Mouse (Mus musculus): Measurements from ENCODE around the gene Kiss1. TPM values are rescaled to one million over a fixed set of nuclear protein-coding genes. Genes with fewer than 3 reads are reported as not detected.
"Not testable (repeated sequence)": the region's sequence is repeated elsewhere in the genome, so short reads cannot be mapped to it uniquely, and the experiment has no call there.

Gene Kiss1
- polyA plus RNA-seq, 1 experiment from 2014 or later: not detected

DNA sequence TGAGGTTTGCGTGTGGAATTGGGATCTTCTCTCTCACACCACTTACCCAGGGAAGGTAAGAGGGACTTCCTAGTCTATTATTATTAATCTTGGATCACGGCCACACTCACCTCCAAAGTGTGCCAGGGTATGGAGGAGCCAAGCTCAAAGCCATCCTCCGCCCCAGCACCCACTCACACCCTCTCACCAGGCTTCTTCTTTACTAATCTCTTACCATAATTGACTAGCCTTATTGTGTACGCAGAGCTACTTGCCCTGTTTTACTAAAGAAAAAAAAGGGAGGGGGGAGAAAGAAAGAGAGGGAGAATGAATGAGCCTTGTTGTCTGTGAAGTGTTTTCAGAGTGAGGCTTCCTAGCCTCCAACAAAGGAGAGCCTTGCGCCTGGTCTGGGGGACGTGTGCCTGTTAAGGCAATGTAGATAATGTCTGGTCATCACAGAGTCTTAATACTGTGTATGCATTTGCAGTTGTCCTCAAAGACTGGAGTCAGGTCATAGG, 6.7 kb downstream of the Kiss1 start:
- H3K9ac ChIP-seq (ENCODE audit: low read length): no peak overlapping the region
- 0 out of 2 replicates have a peak, but pooled peaks cover 4% of the 10 kb centered on the region for H3K27me3 ChIP-seq (replicated peaks; ENCODE audit: control insufficient read depth, insufficient read depth, low read length)
- WGBS: 23% methylated on average over 6 of the region's 6 CpGs
- peak; percentile 56 for DNase-seq (ENCODE audit: low spot score)
- H3K4me2 ChIP-seq (ENCODE audit: low read length): no peak overlapping the region
- peak; percentile 67; the same call in 1 of the 2 replicates for ATAC-seq
- no peaks in the 10 kb centered on the region for H3K36me3 ChIP-seq (ENCODE audit: control insufficient read depth, insufficient read depth, low read length)
- no peak overlapping the region for H3K27ac ChIP-seq (ENCODE audit: low read depth, low read length)
- peaks cover 18% of the 10 kb centered on the region for H3K4me1 ChIP-seq (ENCODE audit: control insufficient read depth, insufficient read depth, low read length)
- no peak overlapping the region for H3K4me3 ChIP-seq (ENCODE audit: low read depth, low read length)
- H3K9me3 ChIP-seq (replicated peaks; ENCODE audit: control insufficient read depth, low read length): no peaks in the 10 kb centered on the region

DNA sequence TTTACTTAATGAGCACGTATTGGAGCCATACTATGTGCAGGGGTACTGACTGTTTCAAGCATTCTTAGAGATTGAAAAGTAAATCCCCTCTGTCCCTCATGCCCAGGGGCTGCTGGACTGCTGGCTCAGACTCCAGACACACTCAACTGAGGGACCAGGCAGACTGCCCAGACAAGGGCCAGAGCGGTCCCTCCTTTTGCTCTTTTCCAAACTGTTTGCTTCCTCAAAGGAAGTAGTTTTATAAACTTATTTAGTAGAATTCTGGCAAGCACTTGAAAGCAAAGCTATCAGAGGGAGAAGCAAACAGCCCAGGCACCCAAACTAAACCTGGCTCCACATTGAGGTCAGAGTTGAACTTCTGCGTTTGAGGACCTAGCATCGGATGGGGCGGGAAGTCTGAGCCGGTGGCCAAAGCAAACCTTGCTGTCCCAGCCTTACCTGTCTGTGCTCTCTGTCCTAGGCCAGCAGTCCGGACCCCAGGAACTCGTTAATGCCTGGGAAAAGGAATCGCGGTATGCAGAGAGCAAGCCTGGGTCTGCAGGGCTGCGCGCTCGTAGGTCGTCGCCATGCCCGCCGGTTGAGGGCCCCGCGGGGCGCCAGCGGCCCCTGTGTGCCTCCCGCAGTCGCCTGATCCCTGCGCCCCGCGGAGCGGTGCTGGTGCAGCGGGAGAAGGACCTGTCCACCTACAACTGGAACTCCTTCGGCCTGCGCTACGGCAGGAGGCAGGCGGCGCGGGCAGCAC, 7.4 kb downstream of the Kiss1 start:
- DNase-seq (ENCODE audit: low spot score) (peak; percentile 42), ATAC-seq (0 out of 2 replicates have a peak, but pooled peaks have one; percentile 37)
- 0 out of 2 replicates have a peak, but pooled peaks cover 4% of the 10 kb centered on the region for H3K27me3 ChIP-seq (replicated peaks; ENCODE audit: control insufficient read depth, insufficient read depth, low read length)
- 5% methylated on average over 34 of the region's 34 CpGs for WGBS
- H3K9ac ChIP-seq (ENCODE audit: low read length): peak overlapping the region; percentile 56; the same call in 1 of the 2 replicates
- no peaks in the 10 kb centered on the region for H3K36me3 ChIP-seq (ENCODE audit: control insufficient read depth, insufficient read depth, low read length)
- no peaks in the 10 kb centered on the region for H3K9me3 ChIP-seq (replicated peaks; ENCODE audit: control insufficient read depth, low read length)
- H3K4me2 ChIP-seq (ENCODE audit: low read length): peak overlapping the region; percentile 57
- H3K27ac ChIP-seq (ENCODE audit: low read depth, low read length): no peak overlapping the region
- peaks cover 18% of the 10 kb centered on the region for H3K4me1 ChIP-seq (ENCODE audit: control insufficient read depth, insufficient read depth, low read length)
- 0 out of 2 replicates have a peak overlapping the region, but pooled peaks have one; percentile 10 for H3K4me3 ChIP-seq (ENCODE audit: low read depth, low read length)

DNA sequence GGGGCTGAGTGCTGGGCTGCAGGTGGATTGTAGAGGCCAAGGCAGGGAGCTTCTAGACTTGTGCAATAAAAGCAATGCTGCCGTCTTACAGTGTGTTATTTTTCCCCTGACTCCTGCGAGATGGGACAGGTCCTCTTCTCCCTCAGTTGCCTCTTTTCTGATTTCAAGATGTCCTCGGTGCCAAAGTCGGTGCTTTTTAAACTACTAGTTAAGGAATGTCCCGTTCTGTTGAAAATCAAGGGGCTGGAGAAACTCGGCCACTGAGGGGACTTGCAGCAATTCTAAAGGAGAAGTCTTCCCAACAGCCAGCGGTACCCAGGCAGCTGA, 7.9 kb downstream of the Kiss1 start:
- Histone ChIP-seq H3K36me3 (ENCODE audit: control insufficient read depth, insufficient read depth, low read length) (no peaks in the 10 kb centered on the region), H3K27me3 (replicated peaks; ENCODE audit: control insufficient read depth, insufficient read depth, low read length) (0 out of 2 replicates have a peak, but pooled peaks cover 4% of the 10 kb centered on the region), H3K9me3 (replicated peaks; ENCODE audit: control insufficient read depth, low read length) (no peaks in the 10 kb centered on the region), H3K4me3 (ENCODE audit: low read depth, low read length) (0 out of 2 replicates have a peak overlapping the region, but pooled peaks have one; percentile 10), H3K9ac (ENCODE audit: low read length) (peak overlapping the region; percentile 56; the same call in 1 of the 2 replicates), H3K27ac (ENCODE audit: low read depth, low read length) (no peak overlapping the region), H3K4me1 (ENCODE audit: control insufficient read depth, insufficient read depth, low read length) (peaks cover 18% of the 10 kb centered on the region), H3K4me2 (ENCODE audit: low read length) (peak overlapping the region; percentile 57)
- DNase-seq (ENCODE audit: low spot score) (no peak), ATAC-seq (no peak)
- WGBS: 26% methylated on average over 7 of the region's 7 CpGs

DNA sequence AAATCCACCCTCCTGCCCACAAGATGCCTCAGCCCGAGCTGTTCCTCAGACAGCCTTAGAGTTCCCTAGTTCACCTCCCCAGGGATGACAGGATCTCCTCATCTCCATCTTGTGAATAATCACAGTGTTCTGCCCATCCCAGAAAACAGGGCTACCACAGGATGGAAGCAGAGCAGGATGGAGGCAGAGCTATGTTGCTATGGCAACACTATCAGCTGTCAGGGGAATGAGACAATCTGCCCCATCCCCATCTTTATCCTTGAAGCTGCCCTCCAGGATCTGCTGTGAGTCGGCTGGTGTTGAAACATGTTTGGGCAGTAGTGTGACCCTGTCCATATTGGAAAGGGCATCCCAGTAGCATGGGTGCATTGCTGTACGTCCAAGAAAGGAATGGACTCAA, 9.5 kb downstream of the Kiss1 start:
- H3K27ac ChIP-seq (ENCODE audit: low read depth, low read length): 0 out of 2 replicates have a peak overlapping the region, but pooled peaks have one; percentile 21
- peak; percentile 76 for ATAC-seq
- H3K4me3 ChIP-seq (ENCODE audit: low read depth, low read length): no peak overlapping the region
- peaks cover 18% of the 10 kb centered on the region for H3K4me1 ChIP-seq (ENCODE audit: control insufficient read depth, insufficient read depth, low read length)
- 0 out of 2 replicates have a peak, but pooled peaks cover 4% of the 10 kb centered on the region for H3K27me3 ChIP-seq (replicated peaks; ENCODE audit: control insufficient read depth, insufficient read depth, low read length)
- H3K9me3 ChIP-seq (replicated peaks; ENCODE audit: control insufficient read depth, low read length): no peaks in the 10 kb centered on the region
- peak; percentile 74 for DNase-seq (ENCODE audit: low spot score)
- no peak overlapping the region for H3K9ac ChIP-seq (ENCODE audit: low read length)
- H3K4me2 ChIP-seq (ENCODE audit: low read length): no peak overlapping the region
- H3K36me3 ChIP-seq (ENCODE audit: control insufficient read depth, insufficient read depth, low read length): no peaks in the 10 kb centered on the region
- 69% methylated on average over 3 of the region's 3 CpGs for WGBS

DNA sequence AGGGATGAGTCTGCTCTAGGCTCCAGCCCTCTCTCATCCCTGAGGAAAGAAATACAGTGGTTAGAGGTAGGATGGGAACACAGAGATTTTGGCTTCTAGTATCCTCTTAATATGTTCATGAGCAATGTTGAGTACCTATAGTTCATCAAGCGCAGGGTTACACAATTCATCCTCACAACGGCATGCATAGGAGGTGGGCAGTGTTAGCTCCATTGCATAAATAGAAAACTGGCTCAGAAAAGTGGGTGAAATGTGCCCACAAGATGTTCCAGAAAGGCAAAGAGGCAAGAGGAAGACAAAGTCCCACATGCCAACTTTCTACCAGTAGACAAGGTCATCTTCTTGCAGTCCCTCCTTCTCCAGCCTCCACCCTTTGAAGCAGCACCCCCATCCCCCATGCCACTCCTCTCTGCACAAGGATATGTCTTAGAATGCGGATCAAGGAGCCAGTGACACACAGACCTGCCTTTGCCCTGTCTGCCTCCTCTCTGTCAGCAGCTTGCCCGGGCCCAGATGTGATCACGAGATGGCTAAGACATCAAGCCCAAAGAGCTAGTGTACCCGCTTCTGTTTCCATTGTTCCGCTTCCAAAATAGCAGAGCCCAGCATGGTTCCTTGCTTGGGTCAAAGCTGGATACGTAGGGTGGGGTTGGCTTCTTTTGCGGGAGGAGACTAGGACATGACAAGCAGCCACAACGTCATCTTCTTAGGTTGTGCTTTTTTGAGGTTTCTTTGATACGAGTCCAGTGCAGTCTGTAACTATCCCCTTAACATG, 11.2 kb downstream of the Kiss1 start:
- H3K4me2 ChIP-seq (ENCODE audit: low read length): no peak overlapping the region
- no peak for ATAC-seq
- H3K4me1 ChIP-seq (ENCODE audit: control insufficient read depth, insufficient read depth, low read length): peaks cover 18% of the 10 kb centered on the region
- no peaks in the 10 kb centered on the region for H3K36me3 ChIP-seq (ENCODE audit: control insufficient read depth, insufficient read depth, low read length)
- no peaks in the 10 kb centered on the region for H3K9me3 ChIP-seq (replicated peaks; ENCODE audit: control insufficient read depth, low read length)
- WGBS: 87% methylated on average over 11 of the region's 11 CpGs
- no peak overlapping the region for H3K9ac ChIP-seq (ENCODE audit: low read length)
- H3K27me3 ChIP-seq (replicated peaks; ENCODE audit: control insufficient read depth, insufficient read depth, low read length): 0 out of 2 replicates have a peak, but pooled peaks cover 4% of the 10 kb centered on the region
- no peak overlapping the region for H3K4me3 ChIP-seq (ENCODE audit: low read depth, low read length)
- no peak overlapping the region for H3K27ac ChIP-seq (ENCODE audit: low read depth, low read length)
- DNase-seq (ENCODE audit: low spot score): no peak

DNA sequence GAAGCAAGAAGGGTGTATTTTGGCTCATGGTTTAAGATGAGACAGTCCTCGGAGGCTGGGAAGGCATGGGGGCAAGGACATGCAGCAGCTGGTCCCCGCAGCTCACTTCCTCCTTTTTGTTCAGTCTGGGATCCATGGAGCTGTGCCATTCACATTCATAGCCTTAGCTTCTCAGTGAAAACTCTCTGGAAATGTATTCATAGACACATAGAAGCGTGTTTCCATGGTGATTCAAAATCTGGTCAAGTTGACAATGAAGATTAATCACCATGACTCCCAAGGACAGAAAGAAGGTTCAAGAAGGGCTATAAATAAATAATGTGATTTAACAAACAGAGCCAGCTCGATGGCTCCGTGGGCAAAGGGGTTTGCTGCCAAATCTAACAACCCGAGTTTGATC, 12.3 kb downstream of the Kiss1 start:
- Histone ChIP-seq H3K4me2 (ENCODE audit: low read length) (no peak overlapping the region), H3K36me3 (ENCODE audit: control insufficient read depth, insufficient read depth, low read length) (no peaks in the 10 kb centered on the region), H3K27me3 (replicated peaks; ENCODE audit: control insufficient read depth, insufficient read depth, low read length) (0 out of 2 replicates have a peak, but pooled peaks cover 4% of the 10 kb centered on the region), H3K9me3 (replicated peaks; ENCODE audit: control insufficient read depth, low read length) (no peaks in the 10 kb centered on the region), H3K4me3 (ENCODE audit: low read depth, low read length) (no peak overlapping the region), H3K27ac (ENCODE audit: low read depth, low read length) (no peak overlapping the region), H3K9ac (ENCODE audit: low read length) (no peak overlapping the region), H3K4me1 (ENCODE audit: control insufficient read depth, insufficient read depth, low read length) (peaks cover 13% of the 10 kb centered on the region)
- WGBS: 68% methylated on average over 6 of the region's 6 CpGs
- ATAC-seq (no peak), DNase-seq (ENCODE audit: low spot score) (peak; percentile 23)

DNA sequence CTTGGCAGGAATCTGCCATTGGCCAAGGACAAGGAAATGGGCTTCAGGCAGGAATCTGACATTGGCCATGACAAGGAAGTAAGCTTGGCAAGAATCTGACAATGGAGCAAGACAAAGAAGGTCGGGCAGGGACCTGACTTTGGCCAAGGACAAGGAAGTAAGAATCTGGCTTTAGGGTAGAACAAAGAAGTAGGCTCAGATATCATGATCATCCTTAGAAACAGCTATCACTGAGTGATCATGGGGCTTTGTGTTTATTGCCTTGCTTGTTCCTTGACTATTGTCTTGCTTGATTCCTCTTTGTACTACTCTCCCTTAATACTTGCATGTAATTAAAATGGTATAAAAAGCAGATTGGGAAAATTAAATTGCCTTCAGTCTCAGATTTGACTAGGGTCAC, 18.7 kb downstream of the Kiss1 start:
- H3K9me3 ChIP-seq (replicated peaks; ENCODE audit: control insufficient read depth, low read length); H3K4me2 ChIP-seq (ENCODE audit: low read length); H3K27me3 ChIP-seq (replicated peaks; ENCODE audit: control insufficient read depth, insufficient read depth, low read length); DNase-seq (ENCODE audit: low spot score); H3K27ac ChIP-seq (ENCODE audit: low read depth, low read length); H3K4me3 ChIP-seq (ENCODE audit: low read depth, low read length); H3K4me1 ChIP-seq (ENCODE audit: control insufficient read depth, insufficient read depth, low read length); ATAC-seq; H3K36me3 ChIP-seq (ENCODE audit: control insufficient read depth, insufficient read depth, low read length); H3K9ac ChIP-seq (ENCODE audit: low read length): not testable (repeated sequence)
- WGBS: 76% methylated on average over 1 of the region's 1 CpGs

DNA sequence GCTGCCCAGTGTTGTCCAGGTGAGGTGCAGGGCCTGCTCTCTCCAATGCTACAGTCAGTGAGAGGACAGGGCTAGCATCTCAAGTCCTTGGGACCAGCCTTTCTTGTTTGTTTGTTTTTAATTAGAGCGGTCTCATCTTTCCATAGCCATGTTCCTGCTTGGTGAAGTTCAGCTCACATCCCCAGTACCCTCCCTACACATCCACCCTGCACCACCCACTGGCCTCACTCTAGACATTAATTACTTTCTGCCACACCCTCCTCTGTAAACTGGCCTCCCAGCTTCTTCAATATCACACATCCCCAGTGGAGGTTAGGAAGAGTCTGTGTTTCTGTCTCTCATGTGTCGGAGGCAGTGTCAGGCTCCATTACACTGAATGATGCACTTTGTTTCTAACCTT, 22.7 kb downstream of the Kiss1 start:
- H3K4me3 ChIP-seq (ENCODE audit: low read depth, low read length): no peak overlapping the region

More for the DNA sequence above, 22.7 kb downstream of the Kiss1 start:
- Histone ChIP-seq H3K36me3 (ENCODE audit: control insufficient read depth, insufficient read depth, low read length) (no peaks in the 10 kb centered on the region), H3K9ac (ENCODE audit: low read length) (no peak overlapping the region), H3K4me2 (ENCODE audit: low read length) (no peak overlapping the region), H3K27me3 (replicated peaks; ENCODE audit: control insufficient read depth, insufficient read depth, low read length) (no peaks in the 10 kb centered on the region), H3K9me3 (replicated peaks; ENCODE audit: control insufficient read depth, low read length) (no peaks in the 10 kb centered on the region), H3K4me1 (ENCODE audit: control insufficient read depth, insufficient read depth, low read length) (no peaks in the 10 kb centered on the region), H3K27ac (ENCODE audit: low read depth, low read length) (no peak overlapping the region)
- no peak for DNase-seq (ENCODE audit: low spot score)
- 97% methylated on average over 2 of the region's 2 CpGs for WGBS
- no peak for ATAC-seq

Measured in forebrain, embryonic 14.5 days (tissue).